Mouse (Mus musculus): ENCODE measurements around the gene 4930451I11Rik.

The 4930451I11Rik gene

DNA sequence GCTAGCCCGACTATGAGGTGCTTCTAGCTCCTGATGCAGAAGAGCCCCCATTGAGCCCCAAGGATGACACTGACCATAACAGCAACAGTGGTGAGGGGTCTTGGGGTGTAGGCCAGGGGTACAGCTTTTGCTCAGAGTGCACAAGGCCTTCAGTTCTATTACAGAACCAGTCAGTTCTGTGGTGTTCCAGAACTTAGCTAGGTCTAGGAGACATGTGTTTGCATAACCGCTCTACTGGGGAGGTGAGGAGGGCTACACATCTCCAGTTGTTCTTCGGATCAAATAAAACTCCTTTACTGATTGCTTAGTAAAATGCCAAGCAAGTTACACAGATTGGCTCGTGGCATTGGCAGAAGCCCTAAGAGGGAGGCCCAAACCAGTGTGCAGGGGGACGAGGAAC, at the start of gene 4930451I11Rik:
TSS of gene 4930451I11Rik (minus strand) at position 101 of the 400 bp plus-strand sequence.
- no peak for DNase-seq (ENCODE audit: low spot score in 2 of 2)

GRCm38 (mm10) chr7:126881040-126881439, 49.6 kb upstream of the 4930451I11Rik start:
- DNase-seq (ENCODE audit: low spot score in 2 of 2), result no peak

- DNase-seq (ENCODE audit: low spot score in 2 of 2), result no peak
Observed at GRCm38 (mm10) chr7:126877239-126877638, 45.8 kb upstream of the 4930451I11Rik start.

DNA sequence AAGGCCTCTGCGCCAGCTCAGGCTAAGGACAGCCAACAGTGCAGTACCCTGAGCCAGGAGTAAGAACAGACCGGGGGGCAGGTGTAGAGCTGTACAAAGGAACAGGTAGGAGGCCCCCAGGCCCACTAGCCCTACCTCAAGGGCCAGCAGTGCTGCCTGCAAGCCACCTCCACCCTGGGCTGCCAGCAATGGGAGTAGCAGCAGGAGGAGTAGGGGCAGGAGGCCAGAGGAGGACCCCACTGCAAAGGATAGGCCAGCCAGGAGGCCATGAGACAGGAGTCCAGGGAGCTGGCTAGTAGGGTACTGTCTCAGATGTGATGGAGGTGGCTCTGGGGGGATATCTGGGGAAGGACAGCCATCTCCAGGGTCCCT, 39.1 kb upstream of the 4930451I11Rik start:
- no peak for DNase-seq (ENCODE audit: low spot score in 2 of 2)

DNA sequence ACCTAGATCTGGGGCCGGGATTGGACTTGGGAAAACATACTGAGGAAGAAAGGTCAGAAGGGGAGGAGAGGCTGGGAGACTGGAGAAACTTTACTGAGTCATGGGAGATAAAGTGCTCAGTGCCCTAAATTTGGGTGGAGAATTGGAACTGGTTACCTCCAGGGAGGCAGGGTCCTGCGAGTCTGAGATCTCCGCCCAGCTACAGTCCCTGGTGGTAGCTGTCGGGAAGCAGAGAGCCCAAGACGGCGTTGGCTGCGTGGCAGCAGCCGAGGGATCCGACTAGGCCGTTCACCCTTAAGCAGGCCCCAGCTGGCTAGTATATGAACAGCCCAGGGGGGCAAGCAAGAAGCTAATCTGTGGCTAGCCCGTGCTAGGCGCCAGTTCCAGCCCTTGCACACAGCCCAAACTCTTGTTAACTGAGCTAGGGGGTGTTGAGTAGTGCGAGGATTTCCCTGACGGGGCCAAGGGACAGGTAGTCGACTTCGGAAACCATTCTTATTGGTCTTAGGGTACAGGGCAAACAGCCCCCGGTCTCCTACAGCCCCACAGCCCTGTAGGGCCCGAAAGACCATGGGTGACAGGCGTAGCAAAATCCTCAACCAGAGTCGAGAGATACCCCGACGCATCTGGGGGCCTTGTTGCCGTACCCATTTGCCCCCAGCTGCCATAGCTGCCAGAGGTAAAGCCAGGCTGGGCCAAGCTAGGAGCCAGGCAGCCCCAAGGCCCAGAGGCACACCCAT, 38.5 kb upstream of the 4930451I11Rik start:
- DNase-seq (ENCODE audit: low spot score in 2 of 2), result no peak

DNA sequence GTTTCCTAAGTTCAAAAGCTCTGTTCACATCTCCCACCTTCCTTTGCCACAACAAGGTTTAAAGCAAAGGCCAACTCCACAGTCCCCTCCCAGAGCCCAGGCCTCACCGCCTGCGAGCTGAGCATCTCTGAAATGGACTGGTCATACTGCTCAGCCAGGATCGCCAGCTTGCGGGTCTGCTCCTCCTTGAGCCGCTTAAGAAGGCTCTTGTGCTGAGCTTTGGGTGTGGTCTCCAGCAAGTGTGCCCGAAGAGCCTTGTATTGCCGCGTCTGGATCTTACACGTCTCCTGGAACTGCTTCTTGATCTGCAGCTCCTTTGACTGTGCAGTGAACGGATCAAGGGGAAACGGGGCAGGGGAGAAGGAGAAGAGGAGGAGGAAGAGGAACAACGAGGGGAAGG, 36.6 kb upstream of the 4930451I11Rik start:
- DNase-seq (ENCODE audit: low spot score in 2 of 2), result no peak

GRCm38 (mm10) chr7:126867534-126867933, 36.1 kb upstream of the 4930451I11Rik start:
- DNase-seq (ENCODE audit: low spot score in 2 of 2), result no peak

- DNase-seq (ENCODE audit: low spot score in 2 of 2), result no peak
Observed at GRCm38 (mm10) chr7:126863791-126864190, 32.4 kb upstream of the 4930451I11Rik start.

DNA sequence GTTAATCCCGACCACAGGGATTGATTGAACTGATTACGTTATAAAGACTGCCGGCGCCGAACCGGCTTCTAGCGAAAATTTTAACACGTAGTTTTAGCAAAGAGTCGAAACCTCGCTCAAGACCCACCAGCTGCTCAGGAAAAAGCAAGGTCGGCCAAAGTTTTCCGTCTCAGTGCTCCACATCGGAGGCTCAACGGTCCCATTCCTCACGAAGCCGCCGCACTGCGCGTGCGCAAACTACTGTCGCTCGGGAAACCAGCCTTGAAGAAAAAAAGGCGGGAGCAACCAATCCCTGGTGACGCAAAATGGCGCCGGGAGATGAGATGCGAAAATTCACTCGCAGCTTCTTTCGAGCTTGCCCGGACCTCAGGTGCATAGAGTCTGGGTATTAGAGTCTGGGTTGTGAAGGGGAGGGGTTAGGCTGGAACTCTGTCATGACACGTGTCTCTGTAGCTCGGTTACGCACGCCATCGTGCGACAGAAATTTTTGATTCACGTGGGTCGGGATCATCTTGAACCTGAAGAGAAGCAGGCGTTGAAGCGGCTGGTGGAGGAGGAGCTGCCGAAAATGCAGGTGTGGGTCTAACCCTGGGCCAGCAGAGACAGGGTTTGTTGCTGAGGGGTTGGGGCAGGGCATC, 30.8 kb upstream of the 4930451I11Rik start, which contains the start of gene Ino80e:
TSS of gene Ino80e (minus strand) at position 231 of the 638 bp plus-strand sequence.
- peak; percentile 88 for DNase-seq (ENCODE audit: low spot score in 2 of 2)

- peak; percentile 93 to 96 for DNase-seq (ENCODE audit: low spot score in 2 of 2)
Observed at GRCm38 (mm10) chr7:126861429-126862130, 30.1 kb upstream of the 4930451I11Rik start, which contains the start of gene Hirip3. Gene Hirip3, plus strand, starts transcription at chr7:126861972.

- DNase-seq (ENCODE audit: low spot score in 2 of 2), result no peak
Observed at GRCm38 (mm10) chr7:126860987-126861386, 29.5 kb upstream of the 4930451I11Rik start.

GRCm38 (mm10) chr7:126856741-126857420, 25.4 kb upstream of the 4930451I11Rik start:
- DNase-seq (ENCODE audit: low spot score in 2 of 2), result no peak

DNA sequence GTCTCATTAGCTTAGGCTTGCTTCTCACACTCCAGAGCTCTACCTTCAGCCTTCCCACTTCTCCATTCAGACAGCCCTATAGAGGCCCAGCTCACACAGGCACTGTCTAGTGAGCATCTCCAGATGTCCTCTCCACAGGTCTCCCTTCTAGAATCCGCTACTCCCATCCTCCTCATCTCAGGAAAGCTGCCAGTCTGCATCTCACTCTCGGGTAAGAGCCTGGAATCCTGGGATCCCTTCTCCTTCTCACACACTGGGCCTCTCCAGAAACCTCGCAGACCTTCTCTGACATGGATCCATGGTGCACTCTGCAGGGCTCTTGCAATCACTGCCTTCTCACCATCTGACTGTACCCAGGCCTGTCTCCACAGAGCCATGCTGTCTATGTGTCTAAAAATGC, 24.2 kb upstream of the 4930451I11Rik start:
- no peak for DNase-seq (ENCODE audit: low spot score in 2 of 2)

GRCm38 (mm10) chr7:126853454-126853853, 22.0 kb upstream of the 4930451I11Rik start:
- no peak for DNase-seq (ENCODE audit: low spot score in 2 of 2)

DNA sequence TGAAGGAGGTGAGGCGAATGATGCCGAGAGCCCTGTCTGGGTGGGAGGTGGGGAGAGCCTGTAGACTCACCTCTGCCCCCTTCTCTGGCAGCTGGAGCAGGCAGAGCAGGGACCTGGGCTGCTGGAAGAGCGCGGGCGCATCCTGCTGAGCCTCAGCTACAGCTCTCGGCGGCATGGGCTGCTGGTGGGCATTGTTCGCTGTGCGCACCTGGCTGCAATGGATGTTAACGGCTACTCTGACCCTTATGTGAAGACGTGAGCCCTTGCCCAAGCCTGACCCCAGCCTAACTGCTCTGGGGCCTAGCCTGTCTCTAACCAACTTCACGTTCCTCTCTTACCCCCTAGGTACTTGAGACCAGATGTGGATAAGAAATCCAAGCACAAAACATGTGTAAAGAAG, 19.8 kb upstream of the 4930451I11Rik start:
- DNase-seq (ENCODE audit: low spot score in 2 of 2), result no peak

GRCm38 (mm10) chr7:126850161-126850560, 18.7 kb upstream of the 4930451I11Rik start:
- DNase-seq (ENCODE audit: low spot score in 2 of 2), result no peak

GRCm38 (mm10) chr7:126848794-126849193, 17.4 kb upstream of the 4930451I11Rik start:
- DNase-seq (ENCODE audit: low spot score in 2 of 2), result no peak

- DNase-seq (ENCODE audit: low spot score in 2 of 2), result no peak
Observed at GRCm38 (mm10) chr7:126847421-126848398, 16.3 kb upstream of the 4930451I11Rik start.

DNA sequence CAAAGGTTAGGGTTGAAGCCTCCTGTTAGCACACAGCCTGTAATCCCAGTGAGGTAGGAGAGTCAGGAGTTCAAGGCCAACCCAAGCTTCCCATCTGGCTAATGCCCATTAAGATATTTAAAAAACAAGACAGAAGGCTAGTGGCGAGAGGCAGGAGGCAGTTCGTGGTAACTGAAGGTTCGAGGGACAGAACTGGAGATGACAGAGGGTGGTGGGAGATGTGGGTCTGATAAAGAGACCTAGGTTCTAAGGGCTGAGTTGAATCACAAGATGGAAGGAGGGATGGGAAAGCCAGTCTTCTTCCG, 15.6 kb upstream of the 4930451I11Rik start, which contains the start of gene Doc2a:
TSS of gene Doc2a (plus strand) at position 301 of the 305 bp plus-strand sequence.
- DNase-seq (ENCODE audit: low spot score in 2 of 2), result no peak

DNA sequence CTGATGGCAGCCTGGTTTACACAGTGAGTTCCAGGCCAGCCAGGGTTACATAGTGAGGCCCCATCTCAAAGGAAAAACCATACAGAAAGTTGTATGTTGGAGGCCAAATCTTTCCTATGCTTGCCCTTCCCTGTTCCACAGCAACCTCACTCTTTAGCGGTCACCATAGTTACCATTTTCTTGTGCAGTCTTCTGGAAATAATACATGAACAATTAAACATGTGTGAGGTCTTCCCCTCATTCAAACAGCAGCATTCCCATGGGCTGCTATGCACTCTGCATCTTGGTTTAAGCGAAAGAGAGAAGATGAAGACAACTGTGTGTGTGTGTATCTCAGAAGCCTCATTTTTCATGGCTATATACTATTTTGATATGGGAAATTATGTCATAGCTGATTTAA, 14.1 kb upstream of the 4930451I11Rik start:
- no peak for DNase-seq (ENCODE audit: low spot score in 2 of 2)

DNA sequence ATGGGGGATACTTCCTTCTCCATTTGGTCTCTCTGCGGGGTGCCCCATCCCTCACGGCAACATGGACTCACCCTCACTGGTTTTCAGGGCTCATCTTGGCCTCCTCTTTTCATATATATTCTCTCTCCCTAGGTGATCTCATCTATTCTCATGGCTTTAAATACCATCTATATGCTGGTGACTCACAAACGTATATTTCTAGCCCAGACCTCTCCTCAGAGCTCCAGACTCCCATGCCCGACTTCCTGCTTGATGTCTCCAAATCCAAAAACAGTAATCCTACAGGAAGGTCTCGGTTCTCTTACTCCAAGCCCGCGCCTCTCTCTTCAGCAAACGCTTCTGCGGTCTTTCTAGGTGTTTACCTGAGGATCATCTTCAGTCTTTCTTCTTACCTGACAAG, 11.8 kb upstream of the 4930451I11Rik start:
- no peak for DNase-seq (ENCODE audit: low spot score in 2 of 2)

Measured in urinary bladder, adult 18-20 months (tissue).